Mouse (Mus musculus) kidney, postnatal 0 days (tissue): ENCODE data around the gene Git2. TPM values are rescaled to one million over a fixed set of nuclear protein-coding genes. Genes with fewer than 3 reads are reported as not detected.

ENCODE experiments used
- ATAC-seq: fragments of 200-750 bp; cut with Nextera tagmentation; replicated peaks from 2 replicates; pipeline ENCODE4 v1.8.0; 2017; ENCODE audit warnings: low read depth, moderate number of reproducible peaks, moderate TSS enrichment, moderate library complexity; ENCODE audit not compliant: low FRiP score
- DNase-seq: peaks from one replicate; pipeline ENCODE4 v3.0.0-alpha.2; 2016; ENCODE audit warnings: low spot score
- H3K27ac ChIP-seq: fragments of 300-500 bp; sonication (generic); 2 replicates; pipeline ENCODE4 v1.5.1; 2014; ENCODE audit warnings: mild to moderate bottlenecking
- H3K27me3 ChIP-seq: fragments of 300-500 bp; sonication (generic); 2 replicates; pipeline ENCODE4 v1.6.1; 2014; ENCODE audit warnings: low read length, mixed read lengths; ENCODE audit not compliant: insufficient read depth
- H3K36me3 ChIP-seq: fragments of 300-500 bp; sonication (generic); 2 replicates; pipeline ENCODE4 v1.6.1; 2014; ENCODE audit warnings: low read length, mixed read lengths; ENCODE audit not compliant: insufficient read depth
- H3K4me1 ChIP-seq: fragments of 300-500 bp; sonication (generic); replicated peaks from 2 replicates; pipeline ENCODE4 v1.6.1; 2014; ENCODE audit warnings: antibody characterized with exemption, low read length, mixed read lengths; ENCODE audit not compliant: insufficient read depth
- H3K4me2 ChIP-seq: fragments of 300-500 bp; sonication (generic); 2 replicates; pipeline ENCODE4 v1.6.1; 2014; ENCODE audit warnings: mild to moderate bottlenecking, low read length, moderate library complexity, mixed read lengths
- H3K4me3 ChIP-seq: fragments of 300-500 bp; sonication (generic); replicated peaks from 2 replicates; pipeline ENCODE4 v1.5.1; 2014; ENCODE audit warnings: low read depth, low read length
- H3K9ac ChIP-seq: fragments of 300-500 bp; sonication (generic); 2 replicates; pipeline ENCODE4 v1.6.1; 2014; ENCODE audit warnings: low read depth, low read length
- H3K9me3 ChIP-seq: fragments of 300-500 bp; sonication (generic); replicated peaks from 2 replicates; pipeline ENCODE4 v1.6.1; 2016; ENCODE audit warnings: low read length, inconsistent platforms, mixed read lengths
- CTCF ChIP-seq: IDR thresholded peaks from 2 replicates; pipeline ENCODE4 v1.5.1; 2016; ENCODE audit warnings: antibody characterized with exemption, low read depth, mild to moderate bottlenecking, moderate library complexity
- WGBS: fragments of 180-500 bp; shearing (Covaris S2); extraction: QIAGEN DNeasy Blood & Tissue Kit; methylation state at CpG from one replicate; pipeline ENCODE4 v1.1.7; 2014; 5-methylcytosine and 5-hydroxymethylcytosine counted together
- polyA plus RNA-seq: library from polyadenylated mRNA; unstranded; fragments of >200 nt; fragmentation: Nextera tagmentation; extraction: Ambion mirVana; gene quantifications from 2 replicates; pipeline ENCODE4 v1.2.1, GENCODE M21; 2015

Git2 gene
- polyA plus RNA-seq, 1 experiment from 2014 or later, result 25.8 TPM

DNA sequence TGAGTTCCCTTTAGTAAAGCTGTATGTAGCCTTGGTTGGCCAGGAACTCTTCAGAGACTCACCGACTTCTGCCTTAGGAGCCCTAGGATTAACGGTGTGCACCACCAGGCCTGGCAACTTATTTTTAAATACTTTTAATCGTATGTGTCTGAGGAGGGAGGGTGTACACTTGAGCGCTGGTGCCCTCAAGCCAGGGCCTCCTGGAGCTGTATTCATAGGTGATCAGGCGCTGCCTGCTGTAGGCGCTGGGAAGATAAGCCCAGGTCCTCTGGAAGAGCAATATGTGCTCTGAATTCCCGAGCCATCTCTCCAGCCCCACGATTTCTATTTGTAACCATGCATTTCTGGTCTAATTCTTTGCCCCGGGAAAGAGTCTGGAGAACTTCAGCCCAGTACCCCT lies 31.7 kb upstream of the Git2 start:
- Histone ChIP-seq H3K9ac (0 out of 2 replicates have a peak overlapping the region, but pooled peaks have one; percentile 0), H3K27ac (peak overlapping the region; percentile 80), H3K4me3 (no peak overlapping the region), H3K9me3 (no peaks in the 10 kb centered on the region), H3K4me1 (peaks cover 8% of the 10 kb centered on the region; the same call in 1 of the 2 replicates), H3K27me3 (no peaks in the 10 kb centered on the region), H3K36me3 (peaks cover 29% of the 10 kb centered on the region), H3K4me2 (no peak overlapping the region)
- ATAC-seq (no peak), DNase-seq (no peak)
- no peak for TF ChIP-seq CTCF
- 57% methylated on average over 9 of the region's 9 CpGs for WGBS

DNA sequence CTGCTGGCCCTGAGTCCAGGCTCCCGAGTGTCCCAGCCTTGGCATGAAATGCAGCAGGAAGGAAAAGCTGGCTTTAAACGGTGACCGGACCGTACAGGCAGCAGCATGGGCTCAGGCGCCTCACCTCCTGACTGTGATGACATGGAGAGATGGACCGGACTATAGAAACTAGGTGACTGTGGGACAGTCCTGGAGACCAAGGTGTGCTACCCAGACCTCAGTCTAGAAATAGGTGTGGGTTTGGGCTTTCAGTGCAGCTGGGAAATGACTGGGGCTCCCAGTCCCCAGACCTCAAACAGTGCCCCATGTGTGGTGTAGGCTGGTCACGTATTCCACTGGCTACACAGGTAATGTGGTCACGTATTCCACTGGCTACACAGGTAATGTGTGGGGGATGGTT lies 31.3 kb upstream of the Git2 start:
- no peak overlapping the region for H3K4me3 ChIP-seq
- TF ChIP-seq CTCF, result no peak
- no peak for DNase-seq
- no peaks in the 10 kb centered on the region for H3K27me3 ChIP-seq
- peaks cover 8% of the 10 kb centered on the region; the same call in 1 of the 2 replicates for H3K4me1 ChIP-seq
- no peak for ATAC-seq
- 81% methylated on average over 8 of the region's 8 CpGs for WGBS
- H3K36me3 ChIP-seq, result peaks cover 32% of the 10 kb centered on the region
- no peak overlapping the region for H3K9ac ChIP-seq
- peak overlapping the region; percentile 18 for H3K4me2 ChIP-seq
- peak overlapping the region; percentile 80 for H3K27ac ChIP-seq
- H3K9me3 ChIP-seq, result no peaks in the 10 kb centered on the region

DNA sequence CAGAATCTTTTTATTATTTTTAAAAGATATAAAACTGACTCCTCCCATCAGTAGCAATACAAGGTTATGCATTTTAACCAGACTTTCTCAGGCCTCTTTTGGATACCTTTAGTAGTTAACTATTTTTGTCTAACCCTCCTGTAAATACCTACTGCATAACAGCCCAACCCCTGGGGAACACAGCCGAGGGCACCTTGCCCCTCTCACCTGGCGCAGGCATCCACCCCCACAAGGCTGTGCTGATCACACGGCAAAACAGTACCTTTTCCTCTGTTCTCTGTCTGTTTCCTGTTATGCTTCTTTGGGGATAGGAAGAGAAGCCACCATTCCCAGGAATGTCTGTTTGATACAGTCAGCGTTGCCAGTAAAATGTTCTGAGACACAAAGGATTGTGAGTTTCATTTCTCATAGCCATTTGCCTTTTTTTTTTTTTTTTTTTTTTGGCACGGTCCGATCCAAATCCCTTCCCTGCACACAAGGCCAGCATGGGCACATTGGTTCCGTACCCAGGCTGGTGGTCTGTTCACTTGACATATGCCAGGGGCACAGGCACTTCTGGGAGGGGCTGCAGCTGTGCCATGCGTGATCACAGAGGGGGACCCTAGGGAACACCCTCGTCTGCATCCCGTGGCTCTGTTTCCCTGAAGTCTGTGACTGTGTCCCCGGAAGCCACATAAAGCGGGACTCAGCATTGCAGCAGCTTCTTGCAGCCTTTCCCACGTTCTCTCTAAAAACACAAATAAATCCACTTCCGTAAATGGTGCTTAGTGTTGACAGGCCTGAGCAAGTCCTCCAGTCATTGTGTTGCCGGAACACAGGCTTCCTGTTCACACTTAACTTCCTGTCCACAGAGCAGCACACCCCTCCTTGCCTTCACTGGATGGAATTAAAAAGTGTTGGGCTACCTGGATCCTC lies 30.4 kb upstream of the Git2 start:
- no peak overlapping the region for H3K9ac ChIP-seq
- DNase-seq (peak; percentile 61), ATAC-seq (no peak)
- peak overlapping the region; percentile 28 for H3K4me2 ChIP-seq
- no peaks in the 10 kb centered on the region for H3K27me3 ChIP-seq
- peaks cover 8% of the 10 kb centered on the region; the same call in 1 of the 2 replicates for H3K4me1 ChIP-seq
- H3K9me3 ChIP-seq, result no peaks in the 10 kb centered on the region
- H3K4me3 ChIP-seq, result no peak overlapping the region
- TF ChIP-seq CTCF, result no peak
- WGBS, result 68% methylated on average over 15 of the region's 15 CpGs
- H3K27ac ChIP-seq, result peak overlapping the region; percentile 80
- H3K36me3 ChIP-seq, result peaks cover 38% of the 10 kb centered on the region

DNA sequence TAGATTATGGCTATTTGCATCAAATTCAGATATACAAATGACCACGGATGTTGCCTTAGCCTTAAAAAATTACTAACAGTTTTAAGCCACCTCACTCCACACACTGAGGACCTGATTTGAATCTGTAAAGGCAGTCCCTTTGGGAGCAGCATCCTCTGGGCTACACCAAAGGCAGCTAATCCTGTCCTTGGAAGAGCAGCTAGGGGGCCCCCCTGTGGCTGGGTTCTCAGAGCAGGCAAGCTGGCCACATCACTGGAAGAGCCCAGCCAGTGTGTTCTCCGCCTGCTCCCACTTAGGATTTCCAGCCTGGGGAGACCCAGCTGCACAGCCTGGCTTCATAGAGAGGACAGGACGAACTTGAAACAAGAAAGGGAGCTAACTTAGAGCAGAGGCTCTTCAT lies 29.6 kb upstream of the Git2 start:
- 59% methylated on average over 3 of the region's 3 CpGs for WGBS
- no peak for ATAC-seq

DNA sequence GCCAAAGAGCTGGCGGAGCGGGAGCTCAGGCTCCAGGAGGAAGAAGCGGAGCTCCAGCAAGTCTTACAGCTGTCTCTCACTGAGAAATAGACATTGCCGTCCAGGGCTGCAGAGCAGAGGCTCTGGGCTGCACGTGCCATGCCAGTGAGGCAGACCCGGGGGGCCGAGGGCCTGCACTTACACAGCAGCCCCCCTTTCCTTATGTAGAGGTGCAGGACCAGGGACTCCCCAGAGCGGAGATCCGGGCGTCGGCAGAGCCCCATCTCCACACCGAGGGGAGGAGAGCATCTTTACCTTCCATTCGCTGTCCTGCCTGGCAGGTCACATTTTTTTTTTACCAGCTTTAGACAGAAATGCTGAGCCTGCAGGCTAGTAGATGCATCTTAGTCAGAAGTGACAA lies 29.0 kb upstream of the Git2 start:
- Histone ChIP-seq H3K27ac (no peak overlapping the region), H3K4me2 (no peak overlapping the region), H3K4me1 (peaks cover 8% of the 10 kb centered on the region; the same call in 1 of the 2 replicates), H3K9me3 (no peaks in the 10 kb centered on the region), H3K4me3 (no peak overlapping the region), H3K36me3 (peaks cover 46% of the 10 kb centered on the region), H3K9ac (no peak overlapping the region), H3K27me3 (no peaks in the 10 kb centered on the region)
- DNase-seq (no peak), ATAC-seq (no peak)
- WGBS, result 91% methylated on average over 13 of the region's 13 CpGs
- TF ChIP-seq CTCF, result no peak

More for the DNA sequence above, 29.6 kb upstream of the Git2 start:
- H3K4me2 ChIP-seq, result no peak overlapping the region
- H3K9ac ChIP-seq, result no peak overlapping the region
- H3K9me3 ChIP-seq, result no peaks in the 10 kb centered on the region
- no peak overlapping the region for H3K4me3 ChIP-seq
- H3K27me3 ChIP-seq, result no peaks in the 10 kb centered on the region
- H3K36me3 ChIP-seq, result peaks cover 40% of the 10 kb centered on the region
- H3K4me1 ChIP-seq, result peaks cover 8% of the 10 kb centered on the region; the same call in 1 of the 2 replicates
- peak; percentile 57 for TF ChIP-seq CTCF
- H3K27ac ChIP-seq, result peak overlapping the region; percentile 80; the same call in 1 of the 2 replicates
- DNase-seq, result peak; percentile 60

DNA sequence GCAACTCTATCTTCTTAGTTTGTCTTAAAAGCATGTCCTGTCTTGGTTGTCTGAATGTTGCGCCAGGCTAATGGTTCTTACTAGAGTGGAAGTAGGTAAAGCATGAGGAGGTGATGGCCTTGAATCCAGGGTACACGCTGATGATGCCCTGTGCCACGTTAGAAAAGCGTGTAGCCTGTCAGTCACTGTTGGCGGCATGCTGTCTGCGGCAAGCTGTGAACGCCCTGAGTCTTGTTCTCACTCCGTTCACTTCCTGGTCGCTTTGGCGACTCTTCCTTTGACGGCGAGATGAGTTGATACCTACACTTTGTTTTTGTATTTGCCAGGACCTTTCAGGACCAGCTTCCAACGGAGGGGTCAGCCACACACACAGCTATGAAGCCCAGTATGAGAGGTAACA lies 27.9 kb upstream of the Git2 start:
- no peak for ATAC-seq
- no peak for DNase-seq
- Histone ChIP-seq H3K4me2 (no peak overlapping the region), H3K4me3 (no peak overlapping the region), H3K9me3 (no peaks in the 10 kb centered on the region), H3K36me3 (peaks cover 46% of the 10 kb centered on the region), H3K27me3 (no peaks in the 10 kb centered on the region), H3K9ac (no peak overlapping the region), H3K4me1 (peaks cover 8% of the 10 kb centered on the region; the same call in 1 of the 2 replicates), H3K27ac (no peak overlapping the region)
- 88% methylated on average over 13 of the region's 13 CpGs for WGBS
- TF ChIP-seq CTCF, result no peak
